Mouse (Mus musculus) right cerebral cortex, postnatal 25 days (tissue): ENCODE data around the gene Cyba.
A peak's percentile ranks its signal among the peaks of the same experiment; 100 is the strongest.

Experiments used
- DNase-seq: peaks from one replicate; pipeline ENCODE4 v3.0.0; 2022

The Cyba gene

DNA sequence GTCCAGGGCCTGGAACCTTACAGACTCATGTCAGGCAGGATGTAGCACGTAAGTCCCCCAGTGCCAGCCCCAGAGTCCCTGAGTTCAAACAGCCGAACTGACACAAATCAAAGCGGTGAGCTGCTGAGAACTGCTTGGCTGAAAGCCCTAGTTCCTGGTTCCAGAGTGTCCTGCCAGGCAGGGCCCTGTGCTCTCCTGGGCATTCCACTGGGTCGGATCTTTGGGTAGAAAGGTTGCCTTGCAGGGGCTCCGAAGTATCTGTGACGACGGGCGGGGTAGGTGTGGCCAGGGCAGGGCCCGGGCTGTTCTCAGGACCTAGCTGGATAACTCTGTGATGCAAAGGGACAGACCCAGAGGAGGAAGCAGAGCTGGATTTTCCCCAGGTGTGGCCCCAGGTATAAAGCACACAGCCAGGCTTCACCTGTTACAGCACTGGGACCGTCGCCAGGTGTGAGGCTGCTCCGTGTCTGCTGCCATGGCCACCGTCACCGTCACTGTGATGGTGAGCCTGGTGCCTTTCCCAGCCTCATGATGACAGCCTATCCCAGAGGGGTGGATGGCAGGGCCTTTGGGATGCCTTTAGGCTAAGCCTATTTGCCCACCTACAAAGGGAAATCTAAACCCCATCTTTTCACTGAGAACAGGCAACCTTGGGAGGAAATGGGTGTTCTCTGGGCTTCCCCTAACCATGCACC is 11.2 kb downstream of the Cyba start, which contains the start of gene Il17c:
Gene Il17c, plus strand, starts transcription at position 645 of the 695 bp plus-strand sequence.
- DNase-seq, result no peak

DNA sequence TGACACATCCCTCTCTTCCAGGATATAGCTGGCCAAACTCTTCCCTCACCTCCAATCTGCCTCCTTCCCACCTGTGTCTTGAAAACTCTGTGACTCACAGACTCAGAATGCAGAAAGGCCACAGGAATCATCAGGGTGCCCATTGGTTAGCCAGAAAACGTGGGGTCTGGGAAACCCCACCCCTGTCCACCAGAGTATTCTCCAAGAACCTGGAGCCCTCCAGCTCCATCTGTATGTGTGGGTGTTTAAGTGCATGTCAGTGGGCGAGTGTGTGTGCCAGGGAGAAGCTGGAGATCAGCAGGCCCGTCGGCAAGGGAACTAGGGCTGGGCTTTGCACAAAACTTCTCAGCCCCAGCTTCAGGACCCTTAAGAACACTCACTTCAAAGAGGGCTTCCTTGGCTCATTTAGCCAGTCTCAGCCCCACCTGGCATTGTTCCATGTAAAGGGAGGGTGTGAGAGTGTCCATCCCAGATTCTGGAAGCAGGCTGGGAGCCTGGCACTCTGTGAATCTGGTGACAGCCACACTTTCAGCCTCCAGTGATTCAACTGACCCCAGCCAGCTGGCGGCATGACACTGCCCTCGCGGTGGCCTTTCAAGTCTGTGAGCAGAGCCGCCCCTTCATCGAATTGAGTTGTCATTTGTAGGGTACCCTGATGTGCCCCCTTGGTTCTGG is 12.7 kb downstream of the Cyba start:
- peak; percentile 42 for DNase-seq

GRCm38 (mm10) chr8:122415554-122415953 is 17.2 kb downstream of the Cyba start:
- DNase-seq, result no peak

- DNase-seq, result no peak
Observed at GRCm38 (mm10) chr8:122414311-122414710, 18.4 kb downstream of the Cyba start.

DNA sequence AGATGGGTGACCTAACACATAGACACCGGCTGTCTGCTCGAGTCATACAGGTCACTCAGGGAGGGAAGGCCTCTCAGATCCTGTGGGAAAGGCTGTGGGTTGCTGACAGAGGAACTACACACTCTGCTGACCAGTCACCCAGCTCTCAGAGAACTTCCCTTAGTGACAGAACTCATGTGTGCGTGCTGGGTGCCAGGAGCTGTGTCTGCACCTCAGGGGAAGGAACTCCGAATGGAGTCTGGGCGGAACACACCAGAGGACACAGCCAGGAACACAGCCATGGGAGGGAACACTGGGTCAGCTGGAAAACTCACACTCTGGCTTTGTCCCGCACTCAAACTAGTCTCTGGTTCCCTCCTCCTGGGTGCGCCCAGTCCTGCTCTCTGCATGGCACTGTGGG is 25.1 kb downstream of the Cyba start:
- no peak for DNase-seq

- no peak for DNase-seq
Observed at GRCm38 (mm10) chr8:122405146-122405805, 27.5 kb downstream of the Cyba start.

- no peak for DNase-seq
Observed at GRCm38 (mm10) chr8:122398186-122398585, 34.5 kb downstream of the Cyba start.

GRCm38 (mm10) chr8:122395291-122395690 is 37.4 kb downstream of the Cyba start:
- DNase-seq, result no peak

- no peak for DNase-seq
Observed at GRCm38 (mm10) chr8:122393717-122394116, 39.0 kb downstream of the Cyba start.

GRCm38 (mm10) chr8:122390758-122391157 is 42.0 kb downstream of the Cyba start:
- DNase-seq, result no peak

DNA sequence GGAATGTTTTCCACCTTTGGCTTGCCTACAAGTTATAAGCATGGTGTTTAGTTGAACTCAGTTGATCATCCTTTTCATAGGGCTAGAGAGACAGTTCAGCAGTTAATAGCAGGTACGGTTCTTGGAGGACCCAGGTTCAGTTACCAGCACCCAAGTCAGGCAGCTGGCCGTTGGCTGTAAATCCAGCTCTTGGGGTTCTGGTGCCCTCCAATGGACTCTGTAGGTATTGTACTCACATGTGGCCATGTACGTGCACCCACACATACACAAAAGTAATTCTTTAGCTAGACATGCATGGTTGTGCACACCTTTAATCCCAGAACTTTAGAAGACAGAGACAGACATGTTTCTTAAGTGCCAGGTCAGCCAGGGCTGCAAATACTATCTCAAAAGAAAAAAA is 43.4 kb downstream of the Cyba start:
- no peak for DNase-seq

- no peak for DNase-seq
Observed at GRCm38 (mm10) chr8:122383039-122383438, 49.7 kb downstream of the Cyba start.

GRCm38 (mm10) chr8:122376365-122377231 is 56.1 kb downstream of the Cyba start, which contains the start of gene Zc3h18:
TSS of gene Zc3h18 (plus strand) at chr8:122376609.
- DNase-seq, result peak; percentile 100

DNA sequence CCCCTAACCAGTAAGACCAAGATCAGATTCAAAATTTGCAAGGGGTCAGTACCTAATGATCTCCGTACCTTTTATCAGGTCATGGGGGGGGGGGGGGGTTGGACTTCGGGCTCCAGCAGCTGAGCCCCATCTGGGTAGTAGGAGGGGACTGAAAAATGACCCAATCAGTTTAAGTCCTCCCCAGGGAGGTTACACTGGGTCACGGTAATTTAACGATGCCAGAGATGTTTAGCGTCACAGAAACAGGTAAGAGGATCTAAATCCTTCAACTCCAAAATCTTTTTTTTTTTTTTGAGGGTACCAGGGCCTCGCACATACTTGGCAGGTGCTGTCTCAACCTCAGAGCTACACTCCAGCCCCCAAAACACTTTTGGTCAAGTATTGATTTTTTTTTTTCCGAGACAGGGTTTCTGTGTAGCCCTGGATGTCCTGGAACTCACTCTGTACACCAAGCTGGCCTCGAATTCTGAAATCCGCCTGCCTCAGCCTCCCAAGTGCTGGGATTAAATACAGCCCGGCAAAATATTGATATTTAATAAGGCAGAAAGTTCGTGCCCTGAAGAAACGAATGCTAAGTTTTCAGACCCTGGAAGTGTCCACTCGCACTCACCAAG is 56.9 kb downstream of the Cyba start:
- DNase-seq, result no peak

GRCm38 (mm10) chr8:122375320-122375719 is 57.4 kb downstream of the Cyba start:
- no peak for DNase-seq
